Mouse (Mus musculus) embryonic facial prominence, embryonic 10.5 days (tissue): ENCODE results near the gene Acaca. TPM values are rescaled to one million over a fixed set of nuclear protein-coding genes. Genes with fewer than 3 reads are reported as not detected.

ENCODE experiments used
- DNase-seq: peaks from one replicate; pipeline ENCODE4 v3.0.0-alpha.2; 2017; ENCODE audit warnings: low spot score
- H3K27ac ChIP-seq: fragments of 300-500 bp; sonication (generic); replicated peaks from 2 replicates; pipeline ENCODE4 v1.5.1; 2016; ENCODE audit warnings: mild to moderate bottlenecking
- H3K27me3 ChIP-seq: fragments of 300-500 bp; sonication (generic); replicated peaks from 2 replicates; pipeline ENCODE4 v1.6.1; 2016; ENCODE audit warnings: low read depth, mild to moderate bottlenecking; ENCODE audit not compliant: poor library complexity, severe bottlenecking
- H3K36me3 ChIP-seq: fragments of 300-500 bp; sonication (generic); replicated peaks from 2 replicates; pipeline ENCODE4 v1.6.1; 2016; ENCODE audit warnings: mild to moderate bottlenecking, moderate library complexity
- H3K4me1 ChIP-seq: fragments of 300-500 bp; sonication (generic); 2 replicates; pipeline ENCODE4 v1.6.1; 2016
- H3K4me3 ChIP-seq: fragments of 300-500 bp; sonication (generic); 2 replicates; pipeline ENCODE4 v1.5.1; 2016; ENCODE audit warnings: mild to moderate bottlenecking, moderate library complexity
- H3K9me3 ChIP-seq: fragments of 300-500 bp; sonication (generic); 2 replicates; pipeline ENCODE4 v1.6.1; 2016; ENCODE audit warnings: mild to moderate bottlenecking
- WGBS: fragments of 180-500 bp; shearing (Covaris S2); methylation state at CpG from one replicate; pipeline ENCODE4 v1.1.7; 2016; 5-methylcytosine and 5-hydroxymethylcytosine counted together
- polyA plus RNA-seq: library from polyadenylated mRNA; unstranded; fragments of >200 nt; fragmentation: Nextera tagmentation; extraction: Ambion mirVana; gene quantifications from 2 replicates; pipeline ENCODE4 v1.2.1, GENCODE M21; 2016

Gene Acaca
- polyA plus RNA-seq, 1 experiment from 2014 or later, result 21.7 TPM

GRCm38 (mm10) chr11:84194751-84195150 is 65.3 kb downstream of the Acaca start:
- 89% methylated on average over 3 of the region's 3 CpGs for WGBS

GRCm38 (mm10) chr11:84197607-84198402 is 68.3 kb downstream of the Acaca start:
- Histone ChIP-seq H3K27me3 (no peaks in the 10 kb centered on the region), H3K4me3 (no peak overlapping the region), H3K9me3 (no peaks in the 10 kb centered on the region), H3K27ac (no peak overlapping the region), H3K36me3 (peaks cover 37% of the 10 kb centered on the region), H3K4me1 (no peaks in the 10 kb centered on the region)
- no peak for DNase-seq
- WGBS, result 91% methylated on average over 3 of the region's 3 CpGs

More at GRCm38 (mm10) chr11:84194751-84195150, 65.3 kb downstream of the Acaca start:
- no peak for DNase-seq
- no peak overlapping the region for H3K27ac ChIP-seq
- no peak overlapping the region for H3K4me3 ChIP-seq
- peaks cover 5% of the 10 kb centered on the region for H3K4me1 ChIP-seq
- no peaks in the 10 kb centered on the region for H3K9me3 ChIP-seq
- no peaks in the 10 kb centered on the region for H3K27me3 ChIP-seq
- peaks cover 27% of the 10 kb centered on the region for H3K36me3 ChIP-seq

DNA sequence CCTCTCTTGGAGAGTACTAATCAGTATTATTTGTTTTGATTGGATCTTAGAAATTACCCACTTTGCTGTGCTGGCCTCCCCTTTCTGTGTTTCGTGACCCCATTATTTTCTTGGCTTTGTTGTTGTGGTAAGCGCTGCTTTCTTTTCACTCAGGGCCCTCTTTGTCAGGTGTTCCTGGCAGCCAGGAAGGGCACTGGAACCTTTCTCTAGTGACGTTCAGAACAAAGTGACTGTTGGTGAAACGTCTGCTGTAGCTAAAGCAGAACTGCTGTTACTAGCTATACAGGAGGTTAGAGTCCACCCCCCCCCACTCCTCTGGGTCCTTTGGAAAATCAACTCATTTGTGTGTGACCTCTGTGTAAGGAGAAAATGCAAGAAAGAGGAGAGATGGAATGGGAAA is 76.3 kb downstream of the Acaca start:
- Histone ChIP-seq H3K9me3 (no peaks in the 10 kb centered on the region), H3K27me3 (no peaks in the 10 kb centered on the region), H3K4me3 (no peak overlapping the region), H3K4me1 (no peaks in the 10 kb centered on the region), H3K36me3 (peaks cover 50% of the 10 kb centered on the region), H3K27ac (no peak overlapping the region)
- DNase-seq, result no peak
- 54% methylated on average over 4 of the region's 4 CpGs for WGBS

DNA sequence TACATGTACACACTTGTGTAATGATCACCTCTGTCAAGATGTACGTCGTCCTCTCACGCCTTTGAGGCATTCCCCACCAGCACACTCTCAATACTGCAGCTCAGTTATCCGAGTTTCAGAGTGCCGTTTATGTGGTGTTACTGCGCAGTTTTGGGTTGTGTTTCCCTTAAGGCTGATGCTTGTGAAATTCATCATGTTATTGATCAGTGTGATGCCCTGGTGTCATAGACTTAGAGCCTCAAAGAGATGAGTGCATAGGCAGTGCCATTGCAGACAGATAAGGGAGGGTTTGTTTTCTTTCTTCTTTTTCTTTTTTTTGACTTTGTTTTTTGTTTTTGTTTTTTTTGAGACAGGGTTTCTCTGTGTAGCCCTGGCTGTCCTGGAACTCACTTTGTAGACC is 81.4 kb downstream of the Acaca start:
- Histone ChIP-seq H3K27ac (no peak overlapping the region), H3K4me3 (no peak overlapping the region), H3K4me1 (no peaks in the 10 kb centered on the region), H3K27me3 (no peaks in the 10 kb centered on the region), H3K9me3 (no peaks in the 10 kb centered on the region), H3K36me3 (peaks cover 33% of the 10 kb centered on the region)
- WGBS, result 96% methylated on average over 6 of the region's 6 CpGs
- DNase-seq, result no peak

- no peak overlapping the region for H3K27ac ChIP-seq
- H3K4me3 ChIP-seq, result no peak overlapping the region
- H3K36me3 ChIP-seq, result peaks cover 35% of the 10 kb centered on the region
- no peaks in the 10 kb centered on the region for H3K9me3 ChIP-seq
- DNase-seq, result no peak
- WGBS, result 87% methylated on average over 4 of the region's 4 CpGs
- H3K4me1 ChIP-seq, result no peaks in the 10 kb centered on the region
- H3K27me3 ChIP-seq, result no peaks in the 10 kb centered on the region
Measured at GRCm38 (mm10) chr11:84218951-84219350, 89.5 kb downstream of the Acaca start.

GRCm38 (mm10) chr11:84243562-84243961 is 114.1 kb downstream of the Acaca start:
- H3K4me1 ChIP-seq, result no peaks in the 10 kb centered on the region
- no peak overlapping the region for H3K4me3 ChIP-seq
- H3K27me3 ChIP-seq, result no peaks in the 10 kb centered on the region
- H3K36me3 ChIP-seq, result peaks cover 54% of the 10 kb centered on the region
- no peaks in the 10 kb centered on the region for H3K9me3 ChIP-seq
- DNase-seq, result peak; percentile 61
- no peak overlapping the region for H3K27ac ChIP-seq

- WGBS, result 93% methylated on average over 1 of the region's 1 CpGs
- H3K36me3 ChIP-seq, result peaks cover 56% of the 10 kb centered on the region
- H3K27me3 ChIP-seq, result no peaks in the 10 kb centered on the region
- no peaks in the 10 kb centered on the region for H3K4me1 ChIP-seq
- no peak for DNase-seq
- no peak overlapping the region for H3K4me3 ChIP-seq
- no peaks in the 10 kb centered on the region for H3K9me3 ChIP-seq
- H3K27ac ChIP-seq, result no peak overlapping the region
Measured at GRCm38 (mm10) chr11:84247370-84247769, 117.9 kb downstream of the Acaca start.

- 89% methylated on average over 3 of the region's 3 CpGs for WGBS
- H3K4me1 ChIP-seq, result no peaks in the 10 kb centered on the region
- H3K36me3 ChIP-seq, result peaks cover 64% of the 10 kb centered on the region
- no peaks in the 10 kb centered on the region for H3K9me3 ChIP-seq
- H3K27me3 ChIP-seq, result no peaks in the 10 kb centered on the region
- H3K27ac ChIP-seq, result no peak overlapping the region
- no peak for DNase-seq
- no peak overlapping the region for H3K4me3 ChIP-seq
Measured at GRCm38 (mm10) chr11:84251170-84251569, 121.7 kb downstream of the Acaca start.

GRCm38 (mm10) chr11:84252425-84252824 is 123.0 kb downstream of the Acaca start:
- Histone ChIP-seq H3K9me3 (no peaks in the 10 kb centered on the region), H3K4me3 (no peak overlapping the region), H3K36me3 (peaks cover 69% of the 10 kb centered on the region), H3K27me3 (no peaks in the 10 kb centered on the region), H3K27ac (no peak overlapping the region), H3K4me1 (no peaks in the 10 kb centered on the region)
- no peak for DNase-seq
- WGBS, result 83% methylated on average over 1 of the region's 1 CpGs

GRCm38 (mm10) chr11:84255879-84256278 is 126.4 kb downstream of the Acaca start:
- no peak for DNase-seq
- 87% methylated on average over 4 of the region's 4 CpGs for WGBS
- Histone ChIP-seq H3K36me3 (peaks cover 76% of the 10 kb centered on the region), H3K27ac (no peak overlapping the region), H3K4me3 (no peak overlapping the region), H3K9me3 (no peaks in the 10 kb centered on the region), H3K4me1 (no peaks in the 10 kb centered on the region), H3K27me3 (no peaks in the 10 kb centered on the region)

DNA sequence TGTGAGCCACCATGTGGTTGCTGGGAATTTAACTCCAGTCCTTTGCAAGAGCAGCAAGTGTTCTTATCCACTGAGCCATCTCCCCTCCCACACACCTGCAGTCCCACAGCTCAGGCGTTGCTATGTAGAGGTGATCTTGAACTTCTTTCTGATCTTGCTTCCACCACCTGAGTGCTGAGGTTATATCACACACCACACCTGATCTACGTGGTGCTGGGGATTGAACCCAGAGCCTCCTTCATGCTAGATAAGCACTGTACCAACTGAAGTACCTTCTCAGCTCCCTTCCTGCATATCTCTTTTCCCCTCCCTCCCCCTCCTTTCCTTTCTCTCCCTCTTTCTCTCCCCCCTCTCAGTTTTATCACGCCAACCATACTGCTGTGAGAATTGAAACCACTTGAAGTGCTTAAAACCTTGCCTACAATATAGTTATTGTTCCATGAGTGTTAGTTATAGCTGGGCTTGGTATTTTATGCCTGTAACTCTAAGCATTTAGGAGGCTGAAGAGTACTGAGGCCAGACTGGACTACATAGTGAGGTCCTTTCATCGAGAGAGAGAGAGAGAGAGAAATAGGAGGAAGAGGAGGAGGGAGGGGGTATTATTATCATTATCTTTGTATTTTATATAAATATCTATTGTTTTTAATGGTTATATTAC is 128.7 kb downstream of the Acaca start:
- Histone ChIP-seq H3K27ac (no peak overlapping the region), H3K27me3 (no peaks in the 10 kb centered on the region), H3K36me3 (peaks cover 76% of the 10 kb centered on the region), H3K4me3 (no peak overlapping the region), H3K4me1 (no peaks in the 10 kb centered on the region), H3K9me3 (no peaks in the 10 kb centered on the region)
- no peak for DNase-seq
- WGBS, result 86% methylated on average over 4 of the region's 4 CpGs

DNA sequence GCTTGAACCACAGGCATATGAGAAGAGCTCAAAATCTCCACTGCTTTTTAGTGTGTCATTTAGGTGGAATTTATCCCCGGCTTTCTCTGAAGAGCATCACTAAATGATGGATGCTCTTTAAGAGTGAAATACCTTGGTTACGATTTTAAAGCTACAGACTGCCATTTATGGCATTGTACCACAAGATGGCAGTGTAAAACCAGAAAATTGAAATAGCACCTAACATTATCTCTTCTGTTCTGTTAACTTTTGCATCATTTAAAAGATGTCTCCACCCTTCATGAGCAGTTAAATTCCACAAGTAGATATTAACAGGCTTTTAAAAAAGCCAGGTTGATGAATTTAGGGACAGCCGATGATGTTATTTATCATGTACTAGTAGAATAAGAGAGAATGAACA is 135.0 kb downstream of the Acaca start:
- H3K36me3 ChIP-seq, result peaks cover 96% of the 10 kb centered on the region
- H3K4me3 ChIP-seq, result no peak overlapping the region
- no peaks in the 10 kb centered on the region for H3K27me3 ChIP-seq
- 74% methylated on average over 3 of the region's 3 CpGs for WGBS
- H3K9me3 ChIP-seq, result no peaks in the 10 kb centered on the region
- H3K27ac ChIP-seq, result no peak overlapping the region
- no peaks in the 10 kb centered on the region for H3K4me1 ChIP-seq
- DNase-seq, result no peak

GRCm38 (mm10) chr11:84268068-84268467 is 138.6 kb downstream of the Acaca start:
- peaks cover 84% of the 10 kb centered on the region for H3K36me3 ChIP-seq
- H3K27ac ChIP-seq, result no peak overlapping the region
- no peaks in the 10 kb centered on the region for H3K27me3 ChIP-seq
- H3K4me1 ChIP-seq, result peaks cover 13% of the 10 kb centered on the region
- no peak for DNase-seq
- H3K4me3 ChIP-seq, result no peak overlapping the region
- H3K9me3 ChIP-seq, result no peaks in the 10 kb centered on the region
